Mouse (Mus musculus): ENCODE data around the gene Slc1a7. TPM values are rescaled to one million over a fixed set of nuclear protein-coding genes. Genes with fewer than 3 reads are reported as not detected.

Slc1a7 gene
- total and polyA plus RNA-seq, 2 experiments, result 0.04 to 0.09 TPM

- WGBS, result 86% methylated on average over 7 of the region's 7 CpGs
- TF ChIP-seq POLR2A (IDR thresholded peaks at IDR 0.05; ENCODE audit: extremely low read depth, insufficient read depth, low read length) (no peak), CTCF (IDR thresholded peaks at IDR 0.05; ENCODE audit: low read depth, low read length) (no peak)
- Histone ChIP-seq H3K9ac (ENCODE audit: low read depth, low read length) (no peak overlapping the region), H3K36me3 (ENCODE audit: control insufficient read depth, insufficient read depth, low read length) (no peaks in the 10 kb centered on the region), H3K79me2 (ENCODE audit: control insufficient read depth, insufficient read depth, low read length) (no peaks in the 10 kb centered on the region), H3K27me3 (ENCODE audit: control insufficient read depth, insufficient read depth, low read length) (no peaks in the 10 kb centered on the region), H3K4me1 (ENCODE audit: control insufficient read depth, insufficient read depth, low read length) (peaks cover 2% of the 10 kb centered on the region; the same call in 1 of the 2 replicates), H3K4me3 (ENCODE audit: insufficient read depth, low read depth, low read length) (no peak overlapping the region), H3K27ac (replicated peaks; ENCODE audit: insufficient read depth, low read depth, low read length) (no peak overlapping the region)
- no peak for DNase-seq (ENCODE audit: extremely low read depth, low read depth, low spot score)
Observed at GRCm38 (mm10) chr4:108017839-108018238, 49.7 kb downstream of the Slc1a7 start.

GRCm38 (mm10) chr4:108018241-108018923, 50.2 kb downstream of the Slc1a7 start:
- peaks cover 4% of the 10 kb centered on the region; the same call in 1 of the 2 replicates for H3K4me1 ChIP-seq (ENCODE audit: control insufficient read depth, insufficient read depth, low read length)
- TF ChIP-seq POLR2A (IDR thresholded peaks at IDR 0.05; ENCODE audit: extremely low read depth, insufficient read depth, low read length) (no peak), CTCF (IDR thresholded peaks at IDR 0.05; ENCODE audit: low read depth, low read length) (no peak)
- H3K4me3 ChIP-seq (ENCODE audit: insufficient read depth, low read depth, low read length), result no peak overlapping the region
- H3K9ac ChIP-seq (ENCODE audit: low read depth, low read length), result no peak overlapping the region
- no peaks in the 10 kb centered on the region for H3K36me3 ChIP-seq (ENCODE audit: control insufficient read depth, insufficient read depth, low read length)
- no peak overlapping the region for H3K27ac ChIP-seq (replicated peaks; ENCODE audit: insufficient read depth, low read depth, low read length)
- 79% methylated on average over 10 of the region's 10 CpGs for WGBS
- H3K79me2 ChIP-seq (ENCODE audit: control insufficient read depth, insufficient read depth, low read length), result no peaks in the 10 kb centered on the region
- no peak for DNase-seq (ENCODE audit: extremely low read depth, low read depth, low spot score)
- no peaks in the 10 kb centered on the region for H3K27me3 ChIP-seq (ENCODE audit: control insufficient read depth, insufficient read depth, low read length)

GRCm38 (mm10) chr4:108018961-108019921, 51.1 kb downstream of the Slc1a7 start:
- H3K4me1 ChIP-seq (ENCODE audit: control insufficient read depth, insufficient read depth, low read length), result peaks cover 11% of the 10 kb centered on the region
- H3K4me3 ChIP-seq (ENCODE audit: insufficient read depth, low read depth, low read length), result no peak overlapping the region
- no peak overlapping the region for H3K27ac ChIP-seq (replicated peaks; ENCODE audit: insufficient read depth, low read depth, low read length)
- no peaks in the 10 kb centered on the region for H3K27me3 ChIP-seq (ENCODE audit: control insufficient read depth, insufficient read depth, low read length)
- no peaks in the 10 kb centered on the region for H3K36me3 ChIP-seq (ENCODE audit: control insufficient read depth, insufficient read depth, low read length)
- no peak for DNase-seq (ENCODE audit: extremely low read depth, low read depth, low spot score)
- TF ChIP-seq POLR2A (IDR thresholded peaks at IDR 0.05; ENCODE audit: extremely low read depth, insufficient read depth, low read length) (no peak), CTCF (IDR thresholded peaks at IDR 0.05; ENCODE audit: low read depth, low read length) (no peak)
- no peaks in the 10 kb centered on the region for H3K79me2 ChIP-seq (ENCODE audit: control insufficient read depth, insufficient read depth, low read length)
- 65% methylated on average over 14 of the region's 14 CpGs for WGBS
- H3K9ac ChIP-seq (ENCODE audit: low read depth, low read length), result no peak overlapping the region

GRCm38 (mm10) chr4:108020178-108020577, 52.0 kb downstream of the Slc1a7 start:
- no peak for DNase-seq (ENCODE audit: extremely low read depth, low read depth, low spot score)
- H3K9ac ChIP-seq (ENCODE audit: low read depth, low read length), result no peak overlapping the region
- H3K36me3 ChIP-seq (ENCODE audit: control insufficient read depth, insufficient read depth, low read length), result no peaks in the 10 kb centered on the region
- 92% methylated on average over 6 of the region's 6 CpGs for WGBS
- H3K27me3 ChIP-seq (ENCODE audit: control insufficient read depth, insufficient read depth, low read length), result no peaks in the 10 kb centered on the region
- peaks cover 14% of the 10 kb centered on the region for H3K4me1 ChIP-seq (ENCODE audit: control insufficient read depth, insufficient read depth, low read length)
- no peaks in the 10 kb centered on the region for H3K79me2 ChIP-seq (ENCODE audit: control insufficient read depth, insufficient read depth, low read length)
- no peak for TF ChIP-seq CTCF (IDR thresholded peaks at IDR 0.05; ENCODE audit: low read depth, low read length)
- no peak for TF ChIP-seq POLR2A (IDR thresholded peaks at IDR 0.05; ENCODE audit: extremely low read depth, insufficient read depth, low read length)
- no peak overlapping the region for H3K27ac ChIP-seq (replicated peaks; ENCODE audit: insufficient read depth, low read depth, low read length)
- H3K4me3 ChIP-seq (ENCODE audit: insufficient read depth, low read depth, low read length), result no peak overlapping the region

- DNase-seq (ENCODE audit: extremely low read depth, low read depth, low spot score), result peak; percentile 63
- WGBS, result 31% methylated on average over 4 of the region's 4 CpGs
Observed at GRCm38 (mm10) chr4:108023186-108023585, 55.1 kb downstream of the Slc1a7 start.

More at GRCm38 (mm10) chr4:108023186-108023585, 55.1 kb downstream of the Slc1a7 start:
- no peaks in the 10 kb centered on the region for H3K27me3 ChIP-seq (ENCODE audit: control insufficient read depth, insufficient read depth, low read length)
- no peak overlapping the region for H3K4me3 ChIP-seq (ENCODE audit: insufficient read depth, low read depth, low read length)
- H3K36me3 ChIP-seq (ENCODE audit: control insufficient read depth, insufficient read depth, low read length), result no peaks in the 10 kb centered on the region
- H3K27ac ChIP-seq (replicated peaks; ENCODE audit: insufficient read depth, low read depth, low read length), result no peak overlapping the region
- no peaks in the 10 kb centered on the region for H3K79me2 ChIP-seq (ENCODE audit: control insufficient read depth, insufficient read depth, low read length)
- H3K4me1 ChIP-seq (ENCODE audit: control insufficient read depth, insufficient read depth, low read length), result peaks cover 13% of the 10 kb centered on the region
- TF ChIP-seq CTCF (IDR thresholded peaks at IDR 0.05; ENCODE audit: low read depth, low read length) (no peak), POLR2A (IDR thresholded peaks at IDR 0.05; ENCODE audit: extremely low read depth, insufficient read depth, low read length) (no peak)
- no peak overlapping the region for H3K9ac ChIP-seq (ENCODE audit: low read depth, low read length)

Measured in liver, adult 2 months (tissue).